ENCODE assay signal across 8 mouse cellular contexts in genomic region chrX:167208978-167209754, GRCm38 (mm10). TPM values are rescaled to one million over a fixed set of nuclear protein-coding genes. Genes with fewer than 3 reads are reported as not detected.
DNase-seq lines count a peak whose midpoint lies in the region; ATAC-seq lines count a peak whose summit lies in the region.

Gene Tmsb4x, minus strand, starts transcription at chrX:167209315.

- intact Hi-C loops in left cerebral cortex, postnatal 10 days (cut with DNase I), result loop anchor here (5.0 kb wide), 1 partner anchor 102 kb away; no protein-coding TSS in a partner anchor

- ATAC-seq in activated CD4-positive, CD25-positive, alpha-beta regulatory T cell, adult 4 months, result peak; percentile 70
- peak; percentile 64 for ATAC-seq in megakaryocyte progenitor cell, adult 5-6 weeks (replicated peaks; ENCODE audit: poor library complexity)

- peak; percentile 83 for DNase-seq in embryo, embryonic 10 days (ENCODE audit: low spot score)
- peak; percentile 78 for DNase-seq in gastrocnemius, postnatal 10 days
- DNase-seq in induced T-regulatory cell, adult 2 months (ENCODE audit: low read depth), result peak; percentile 90
- peak; percentile 80 to 89 for DNase-seq in left cerebral cortex, postnatal 10 days (ENCODE audit: extremely low spot score in 1 of 2, low spot score in 2 of 2)
- DNase-seq in right cerebral cortex, postnatal 10 days (ENCODE audit: low spot score in 2 of 2), result peak; percentile 91
- peak; percentile 80 for DNase-seq in urinary bladder, postnatal 25 days (ENCODE audit: low spot score)

RNA-seq across cellular contexts. Expression of gene Tmsb4x, which starts in this region (rescaled TPM):
- over 10,000 TPM; 15,449 to 15,725 TPM for polyA plus RNA-seq in activated CD4-positive, CD25-positive, alpha-beta regulatory T cell, adult 4 months (2017; shearing (Covaris generic))
- total RNA-seq in gastrocnemius, postnatal 10 days (2021), result 100 to 1,000 TPM; 492 to 589 TPM
- total RNA-seq in left cerebral cortex, postnatal 10 days (2021), result 1,000 to 10,000 TPM; 1,429 to 1,477 TPM
- 2,723 and 3,717 TPM in 2 replicates for total RNA-seq in megakaryocyte progenitor cell, adult 5-6 weeks (2015)
- total RNA-seq in megakaryocyte progenitor cell, adult 5-6 weeks (2017), result 1,582 and 2,074 TPM in 2 replicates

Comparison
In these comparisons a context has a peak if more than half of its experiments do, and no peak if none do; other contexts are left out.
1. Peak in every context shown above with its lines: DNase-seq and ATAC-seq.